Mouse (Mus musculus): ENCODE data around the gene Itga8. TPM values are rescaled to one million over a fixed set of nuclear protein-coding genes. Genes with fewer than 3 reads are reported as not detected.

Gene Itga8
- total RNA-seq (2015; ENCODE audit: low replicate concordance) (not detected in 2 replicates), total RNA-seq (2017; ENCODE audit: low replicate concordance) (5.8 TPM in 1 of 2 replicates, not detected in the other)

DNA sequence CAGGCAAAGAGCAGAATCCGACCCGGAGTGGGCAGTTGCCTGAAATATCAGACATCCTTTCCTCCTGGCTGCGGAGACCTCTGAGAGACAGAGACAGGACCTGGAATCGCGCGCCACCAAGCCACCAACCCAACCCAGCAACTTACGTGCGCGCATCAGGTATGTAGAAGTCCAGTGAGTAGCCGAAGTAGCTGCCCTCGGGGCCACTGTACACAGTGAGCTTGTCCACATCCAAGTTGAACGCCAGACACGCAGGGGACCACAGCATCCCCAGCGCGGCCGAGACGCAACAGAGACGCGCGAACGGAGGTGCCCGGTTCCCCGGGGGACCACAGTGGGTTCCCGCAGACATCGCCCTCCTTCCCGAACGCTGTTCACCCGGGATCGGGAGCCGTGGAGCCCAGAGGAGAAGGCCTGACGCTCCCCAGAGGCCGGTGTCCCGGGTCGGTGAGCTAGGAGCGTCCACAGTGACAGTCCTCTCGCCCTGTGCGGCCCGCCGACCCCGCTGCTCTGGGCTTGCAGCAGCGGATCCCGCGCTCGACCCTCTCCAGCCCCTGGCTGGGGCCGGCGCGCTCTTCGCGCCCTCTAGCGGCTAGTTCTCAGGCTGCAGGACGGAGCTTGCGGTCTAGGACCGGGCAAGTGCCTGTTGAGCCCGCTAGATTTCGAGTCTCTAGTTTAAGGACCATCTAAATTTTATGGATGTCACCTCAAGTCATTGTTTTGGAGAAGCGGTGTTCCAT lies at the start of gene Itga8:
Gene Itga8 (minus strand): TSS at position 492 of the 740 bp plus-strand sequence.
- ATAC-seq (replicated peaks; ENCODE audit: low FRiP score, poor library complexity, severe bottlenecking), result peak; percentile 57

GRCm38 (mm10) chr2:12348914-12349313 lies 47.2 kb upstream of the Itga8 start:
- no peak for ATAC-seq (replicated peaks; ENCODE audit: low FRiP score, poor library complexity, severe bottlenecking)

DNA sequence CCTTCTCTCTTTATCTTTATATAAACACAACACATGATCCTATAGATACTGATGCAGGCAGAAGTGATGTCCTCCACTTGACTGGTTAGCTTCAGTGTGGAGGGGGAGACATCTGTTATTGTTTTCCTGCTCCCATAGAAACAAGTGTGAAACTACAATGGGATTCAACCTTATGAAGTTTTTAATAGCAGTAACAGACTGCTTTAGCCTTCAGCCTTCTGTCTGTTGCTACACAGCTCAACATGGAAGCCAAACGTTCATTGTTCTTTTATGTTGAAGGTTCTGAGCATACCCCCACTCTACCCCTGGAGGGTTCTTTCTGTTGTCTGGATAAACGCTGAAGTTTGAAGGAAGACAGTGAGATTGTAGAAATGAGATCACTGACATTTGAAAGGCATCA lies 30.2 kb upstream of the Itga8 start:
- ATAC-seq (replicated peaks; ENCODE audit: low FRiP score, poor library complexity, severe bottlenecking), result no peak

- ATAC-seq (replicated peaks; ENCODE audit: low FRiP score, poor library complexity, severe bottlenecking), result no peak
Measured at GRCm38 (mm10) chr2:12329620-12330019, 27.9 kb upstream of the Itga8 start.

DNA sequence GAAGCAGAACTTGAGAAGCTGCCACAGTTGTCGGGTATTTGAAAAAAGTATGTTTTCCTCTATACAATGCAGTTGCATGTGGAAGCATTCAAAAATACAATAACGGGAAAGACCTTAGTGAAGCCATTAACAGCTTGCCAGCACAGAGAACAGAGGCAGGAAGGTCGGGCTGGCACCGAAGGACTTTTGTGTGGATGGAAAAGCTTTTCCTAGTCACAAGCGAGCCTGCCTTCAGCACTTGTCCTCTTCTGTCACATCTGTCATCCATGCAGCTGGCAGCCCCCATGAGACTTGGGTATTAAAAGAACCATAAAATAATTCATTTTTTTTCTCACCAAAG lies 27.3 kb upstream of the Itga8 start:
- no peak for ATAC-seq (replicated peaks; ENCODE audit: low FRiP score, poor library complexity, severe bottlenecking)

GRCm38 (mm10) chr2:12328355-12329067 lies 26.8 kb upstream of the Itga8 start:
- ATAC-seq (replicated peaks; ENCODE audit: low FRiP score, poor library complexity, severe bottlenecking), result no peak

- ATAC-seq (replicated peaks; ENCODE audit: low FRiP score, poor library complexity, severe bottlenecking), result no peak
Measured at GRCm38 (mm10) chr2:12327691-12328354, 26.1 kb upstream of the Itga8 start.

DNA sequence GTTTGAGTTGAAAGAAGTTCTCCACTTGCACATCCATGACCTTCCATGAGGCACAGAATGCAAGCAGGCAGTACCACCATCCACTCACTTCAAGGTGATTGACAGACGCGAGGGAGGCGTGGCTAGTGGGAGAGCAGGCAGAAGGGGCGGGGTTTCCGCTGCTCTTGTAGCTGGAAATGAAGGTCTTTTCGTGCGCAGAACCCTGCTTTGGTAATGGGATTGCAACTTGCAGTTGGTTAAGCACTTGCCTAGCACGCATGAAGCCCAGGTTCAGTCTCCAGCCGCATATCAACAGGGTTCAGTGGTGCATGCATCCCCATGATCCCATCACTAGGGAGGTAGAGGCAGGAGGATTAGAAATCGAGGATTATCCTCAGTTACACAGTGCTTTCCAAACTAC lies 25.5 kb upstream of the Itga8 start:
- ATAC-seq (replicated peaks; ENCODE audit: low FRiP score, poor library complexity, severe bottlenecking), result no peak

- ATAC-seq (replicated peaks; ENCODE audit: low FRiP score, poor library complexity, severe bottlenecking), result no peak
Measured at GRCm38 (mm10) chr2:12325868-12326267, 24.1 kb upstream of the Itga8 start.

- ATAC-seq (replicated peaks; ENCODE audit: low FRiP score, poor library complexity, severe bottlenecking), result no peak
Measured at GRCm38 (mm10) chr2:12325417-12325816, 23.7 kb upstream of the Itga8 start.

DNA sequence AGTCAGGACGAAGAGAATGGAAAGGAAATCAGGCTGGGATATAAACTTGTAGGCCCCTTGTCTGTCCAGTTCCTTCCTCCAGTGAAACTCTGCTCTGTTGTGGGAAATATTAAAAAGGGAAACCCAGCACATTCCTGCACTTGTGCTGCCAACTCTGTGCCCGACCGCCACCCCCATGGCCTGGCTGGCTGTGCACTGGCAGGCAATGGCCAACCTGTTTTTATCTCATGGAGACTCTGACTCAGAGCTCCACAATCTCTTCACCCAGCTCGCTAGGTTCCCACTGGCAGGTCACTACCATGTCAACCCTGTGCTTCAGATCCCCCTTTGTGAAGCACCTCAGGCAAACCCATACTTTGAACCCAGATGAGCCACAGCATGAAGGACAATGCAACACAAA lies 19.2 kb upstream of the Itga8 start:
- ATAC-seq (replicated peaks; ENCODE audit: low FRiP score, poor library complexity, severe bottlenecking), result no peak

GRCm38 (mm10) chr2:12318715-12319114 lies 17.0 kb upstream of the Itga8 start:
- no peak for ATAC-seq (replicated peaks; ENCODE audit: low FRiP score, poor library complexity, severe bottlenecking)

- ATAC-seq (replicated peaks; ENCODE audit: low FRiP score, poor library complexity, severe bottlenecking), result no peak
Measured at GRCm38 (mm10) chr2:12318036-12318435, 16.3 kb upstream of the Itga8 start.

DNA sequence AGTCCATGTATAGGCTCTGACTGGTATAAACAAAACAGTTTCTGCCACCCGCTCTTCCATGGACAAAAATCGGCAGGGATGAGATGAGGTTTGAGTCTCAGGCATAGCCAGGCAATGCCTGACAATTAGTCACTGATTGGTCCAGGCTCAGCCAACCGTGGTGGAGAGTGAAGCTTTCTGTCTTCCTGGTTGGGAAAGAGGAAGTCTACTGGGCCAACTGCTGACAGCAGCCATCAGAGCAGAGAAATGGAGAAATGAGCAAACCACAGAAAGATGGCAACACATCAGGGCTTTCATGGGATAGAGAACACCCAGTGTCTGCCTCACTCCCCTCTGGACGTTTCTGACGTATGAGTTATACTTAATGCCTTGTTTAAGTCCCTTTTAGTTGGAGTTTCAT lies 15.6 kb upstream of the Itga8 start:
- no peak for ATAC-seq (replicated peaks; ENCODE audit: low FRiP score, poor library complexity, severe bottlenecking)

DNA sequence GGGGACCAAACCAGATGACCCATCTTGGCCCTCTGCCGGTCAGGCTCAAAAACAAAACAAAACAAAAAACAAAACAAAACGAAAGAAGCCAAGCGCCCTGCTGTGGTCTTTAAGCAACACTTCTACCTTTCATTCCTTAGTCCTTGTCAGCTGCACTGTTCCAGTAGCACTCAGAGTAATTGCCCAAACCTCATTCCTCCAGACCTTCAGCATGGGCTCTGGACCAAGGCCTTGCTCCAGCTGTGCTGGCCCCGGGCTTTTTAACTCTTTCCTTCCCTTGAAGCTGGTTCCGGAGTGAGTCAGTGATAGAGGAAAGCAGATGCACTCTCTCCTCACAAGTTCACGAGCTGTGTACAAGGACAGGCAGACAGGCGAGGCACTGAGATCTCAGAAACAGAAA lies 14.6 kb upstream of the Itga8 start:
- no peak for ATAC-seq (replicated peaks; ENCODE audit: low FRiP score, poor library complexity, severe bottlenecking)

- no peak for ATAC-seq (replicated peaks; ENCODE audit: low FRiP score, poor library complexity, severe bottlenecking)
Measured at GRCm38 (mm10) chr2:12314028-12314427, 12.3 kb upstream of the Itga8 start.

GRCm38 (mm10) chr2:12308466-12308865 lies 6.7 kb upstream of the Itga8 start:
- ATAC-seq (replicated peaks; ENCODE audit: low FRiP score, poor library complexity, severe bottlenecking), result no peak

DNA sequence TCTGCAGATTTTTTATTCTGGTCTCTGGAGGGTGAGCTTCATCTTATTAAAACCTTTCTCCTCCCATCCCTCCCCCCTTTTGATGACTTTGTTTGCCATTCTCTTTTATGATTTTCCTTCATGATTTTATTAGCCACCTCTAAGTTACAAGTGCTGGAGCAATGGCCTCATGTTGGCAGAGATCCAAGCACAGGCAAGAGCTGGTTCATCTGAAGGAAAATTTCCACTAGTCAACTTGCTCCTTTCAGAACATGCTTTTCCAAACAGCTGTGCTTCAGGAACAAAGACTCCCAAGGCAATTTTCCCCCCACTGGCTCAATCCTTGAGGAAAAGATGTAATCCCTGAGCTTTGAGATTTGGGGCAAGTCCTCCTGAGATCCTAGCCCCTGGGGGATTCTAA lies 5.6 kb upstream of the Itga8 start:
- ATAC-seq (replicated peaks; ENCODE audit: low FRiP score, poor library complexity, severe bottlenecking), result no peak

DNA sequence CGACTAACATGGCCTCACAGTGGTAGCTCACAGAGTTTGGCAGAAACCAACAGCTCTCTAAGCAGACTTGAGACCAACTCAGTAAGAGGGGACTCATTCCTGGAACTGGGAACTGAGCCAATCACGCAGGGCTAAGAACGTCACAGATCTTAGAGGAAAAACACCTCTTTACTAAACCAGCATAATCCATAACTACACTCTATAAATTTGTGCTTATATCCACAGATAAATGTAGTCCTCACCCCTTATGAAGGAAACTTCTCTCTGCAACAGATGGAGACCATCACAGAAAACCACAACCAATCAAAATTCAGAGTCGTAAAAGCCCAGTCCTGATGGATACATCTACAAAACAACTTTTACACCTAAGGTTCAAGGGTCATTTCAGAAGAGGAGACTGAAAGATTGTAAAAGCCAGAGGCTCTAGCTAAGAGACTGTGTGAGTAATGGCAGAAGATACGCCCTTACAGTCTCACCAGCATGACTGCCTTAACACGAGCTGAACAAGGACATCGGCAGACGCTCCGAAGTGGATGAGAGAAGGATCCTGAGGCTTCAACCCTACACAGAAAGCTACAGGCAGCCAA lies 3.4 kb upstream of the Itga8 start:
- ATAC-seq (replicated peaks; ENCODE audit: low FRiP score, poor library complexity, severe bottlenecking), result no peak

DNA sequence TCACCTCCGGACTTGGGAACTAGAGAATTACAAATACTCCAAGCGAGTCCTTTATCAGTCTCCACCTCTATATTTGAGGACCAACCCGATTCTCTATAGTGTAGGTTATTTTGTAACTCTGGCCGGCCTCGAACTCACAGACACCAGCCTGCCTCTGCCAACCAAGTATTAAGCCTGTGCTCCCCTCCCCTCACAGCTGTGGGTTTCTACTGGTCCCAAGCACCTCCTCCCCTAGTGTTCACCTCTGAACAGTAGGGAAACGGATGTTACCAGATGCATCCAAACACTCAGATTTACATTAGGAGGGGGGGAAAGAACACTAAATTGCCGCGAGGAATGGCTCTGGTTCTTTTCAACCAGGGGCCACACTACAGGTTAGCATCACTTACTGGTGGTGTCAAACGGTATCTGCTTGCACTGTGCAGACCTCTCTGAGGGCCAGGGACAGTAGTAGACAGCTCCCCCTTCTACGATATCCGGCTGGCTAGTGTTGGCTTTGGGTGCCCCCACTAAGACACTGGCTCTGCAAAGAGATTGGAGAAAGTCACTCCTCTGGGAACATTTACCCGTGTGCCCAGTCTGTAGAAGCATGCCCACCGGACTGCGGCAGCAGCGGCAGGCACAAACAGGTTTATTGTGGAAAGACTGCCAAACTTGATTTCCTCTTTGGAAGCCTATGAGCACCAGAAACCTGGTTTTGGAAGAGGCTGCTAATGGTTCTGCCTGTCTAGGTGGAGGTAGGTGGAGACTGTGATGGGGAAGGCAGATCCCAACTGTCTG lies 1.1 kb downstream of the Itga8 start:
- ATAC-seq (replicated peaks; ENCODE audit: low FRiP score, poor library complexity, severe bottlenecking), result no peak

All from erythroid progenitor cell, adult 5-6 weeks (primary cell).